Mouse (Mus musculus) limb, embryonic 15.5 days (tissue): ENCODE measurements around the gene Gnat3. TPM values are rescaled to one million over a fixed set of nuclear protein-coding genes. Genes with fewer than 3 reads are reported as not detected.

Source experiments
- ATAC-seq: fragments of 200-750 bp; cut with Nextera tagmentation; 2 replicates; pipeline ENCODE4 v1.8.0; 2017; ENCODE audit warnings: low read depth, moderate TSS enrichment; ENCODE audit not compliant: insufficient number of reproducible peaks, low FRiP score, low TSS enrichment
- H3K27ac ChIP-seq: fragments of 300-500 bp; sonication (generic); 2 replicates; pipeline ENCODE4 v1.5.1; 2015; ENCODE audit warnings: moderate library complexity, mild to moderate bottlenecking, inconsistent platforms
- H3K27me3 ChIP-seq: fragments of 300-500 bp; sonication (generic); 2 replicates; pipeline ENCODE4 v1.6.1; 2015; ENCODE audit warnings: inconsistent platforms
- H3K36me3 ChIP-seq: fragments of 300-500 bp; sonication (generic); 2 replicates; pipeline ENCODE4 v1.6.1; 2015; ENCODE audit warnings: inconsistent platforms
- H3K4me1 ChIP-seq: fragments of 300-500 bp; sonication (generic); 2 replicates; pipeline ENCODE4 v1.6.1; 2015; ENCODE audit warnings: inconsistent platforms
- H3K4me2 ChIP-seq: fragments of 300-500 bp; sonication (generic); 2 replicates; pipeline ENCODE4 v1.6.1; 2015; ENCODE audit warnings: mild to moderate bottlenecking, inconsistent platforms
- H3K4me3 ChIP-seq: fragments of 300-500 bp; sonication (generic); 2 replicates; pipeline ENCODE4 v1.5.1; 2015; ENCODE audit warnings: mild to moderate bottlenecking, inconsistent platforms
- H3K9ac ChIP-seq: fragments of 300-500 bp; sonication (generic); 2 replicates; pipeline ENCODE4 v1.6.1; 2015; ENCODE audit warnings: inconsistent platforms
- H3K9me3 ChIP-seq: fragments of 300-500 bp; sonication (generic); 2 replicates; pipeline ENCODE4 v1.6.1; 2016; ENCODE audit warnings: inconsistent platforms
- WGBS: fragments of 180-500 bp; shearing (Covaris S2); methylation state at CpG from one replicate; pipeline ENCODE4 v1.1.7; 2015; 5-methylcytosine and 5-hydroxymethylcytosine counted together
- polyA plus RNA-seq: library from polyadenylated mRNA; unstranded; fragments of >200 nt; fragmentation: Nextera tagmentation; extraction: Ambion mirVana; gene quantifications from 2 replicates; pipeline ENCODE4 v1.2.1, GENCODE M21; 2015

Gene Gnat3
- polyA plus RNA-seq, 1 experiment from 2014 or later = not detected

DNA sequence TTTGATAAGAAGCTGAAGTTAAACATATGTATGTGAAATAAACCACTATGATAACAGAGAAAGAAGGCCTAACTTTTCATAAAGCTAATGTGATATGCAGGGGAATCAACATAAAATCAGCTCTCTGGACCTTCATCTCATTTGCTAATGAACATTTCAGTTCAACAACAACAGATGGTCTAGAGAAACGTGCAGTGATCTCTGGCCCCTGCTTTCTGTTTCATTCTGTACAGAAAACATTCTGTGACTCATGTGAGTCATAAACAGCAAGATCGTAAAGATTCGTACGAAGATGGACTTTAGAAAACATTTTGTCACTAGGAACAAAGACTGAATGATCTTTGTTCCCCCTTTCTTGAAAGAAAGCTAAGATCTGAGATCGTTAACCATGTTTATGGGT lies 48.0 kb downstream of the Gnat3 start:
- Histone ChIP-seq H3K9me3 (no peaks in the 10 kb centered on the region), H3K4me3 (no peak overlapping the region), H3K4me2 (no peak overlapping the region), H3K4me1 (no peaks in the 10 kb centered on the region), H3K27ac (no peak overlapping the region), H3K9ac (no peak overlapping the region), H3K36me3 (no peaks in the 10 kb centered on the region), H3K27me3 (no peaks in the 10 kb centered on the region)
- whole genome bisulfite sequencing = 33% methylated on average over 5 of the region's 5 CpGs
- ATAC-seq = no peak

DNA sequence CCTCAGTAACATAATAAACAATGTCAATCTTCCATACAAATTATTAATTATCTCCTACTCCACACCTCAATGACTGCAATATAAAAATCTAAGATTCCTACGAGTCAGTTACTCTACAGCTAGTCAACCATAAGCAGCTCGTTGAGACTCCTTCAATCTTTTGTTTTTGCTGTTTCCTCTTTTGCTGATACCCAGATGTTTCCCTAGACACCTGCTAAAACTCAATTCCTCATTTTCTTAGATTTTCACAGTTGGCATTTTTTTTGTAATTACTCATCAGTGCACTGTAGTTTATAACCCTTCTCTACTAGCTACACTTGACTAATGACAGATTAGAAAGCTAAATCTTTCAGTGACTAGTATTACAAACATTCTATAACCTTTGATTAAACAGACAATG lies 50.8 kb downstream of the Gnat3 start:
- H3K4me2 ChIP-seq = no peak overlapping the region
- H3K27me3 ChIP-seq = no peaks in the 10 kb centered on the region
- H3K9ac ChIP-seq = no peak overlapping the region
- H3K4me3 ChIP-seq = no peak overlapping the region
- H3K27ac ChIP-seq = no peak overlapping the region
- 63% methylated on average over 2 of the region's 2 CpGs for WGBS
- ATAC-seq = no peak
- H3K36me3 ChIP-seq = no peaks in the 10 kb centered on the region
- H3K9me3 ChIP-seq = no peaks in the 10 kb centered on the region
- no peaks in the 10 kb centered on the region for H3K4me1 ChIP-seq

DNA sequence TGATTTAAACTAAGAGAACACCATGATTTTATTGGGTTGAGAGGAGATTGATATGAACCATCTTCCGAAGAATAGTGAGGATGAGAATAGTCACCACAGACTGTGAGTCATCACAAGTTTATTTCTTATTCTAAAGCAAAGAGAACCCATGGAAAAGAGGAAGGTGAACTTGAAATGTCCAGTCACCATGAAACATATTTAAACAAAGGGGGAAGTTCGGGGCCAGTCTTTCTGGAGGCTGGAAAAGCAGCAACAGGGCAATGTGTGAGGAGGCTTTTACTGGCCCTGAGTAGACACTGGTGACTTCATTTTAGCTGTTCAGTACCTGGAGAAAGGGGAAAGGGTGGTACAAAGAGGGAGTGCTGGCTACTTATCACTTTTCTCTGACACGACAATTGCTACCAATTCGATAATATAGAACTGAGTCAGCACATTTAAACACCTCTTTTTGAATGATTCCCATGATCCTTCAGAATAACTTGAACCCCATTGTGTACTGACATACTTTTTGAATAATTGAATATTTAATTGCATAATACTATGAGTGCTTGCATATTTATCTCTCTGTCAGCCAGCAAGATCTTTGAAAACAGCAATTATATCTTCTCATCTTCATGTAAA lies 52.0 kb downstream of the Gnat3 start:
- H3K4me3 ChIP-seq = no peak overlapping the region
- no peak overlapping the region for H3K4me2 ChIP-seq
- H3K27ac ChIP-seq = no peak overlapping the region

DNA sequence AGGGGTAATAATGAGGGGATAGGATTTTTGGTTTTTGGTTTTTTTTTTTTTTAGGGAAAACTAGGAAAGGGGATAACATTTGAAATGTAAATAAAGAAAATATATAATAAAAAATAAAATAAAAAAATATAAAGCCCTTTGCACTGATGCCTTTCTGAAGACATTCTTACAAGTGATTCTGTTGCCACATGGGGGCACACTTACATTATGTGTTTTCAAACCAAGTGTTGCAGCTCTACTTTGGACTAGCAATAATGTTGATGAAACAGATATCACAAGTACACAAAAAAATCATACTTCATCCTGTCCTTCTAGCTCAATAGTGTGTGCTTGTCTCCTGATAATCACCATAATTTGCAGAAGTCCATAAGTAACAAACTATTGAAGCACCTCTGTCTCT lies 61.0 kb downstream of the Gnat3 start:
- Histone ChIP-seq H3K4me3 (no peak overlapping the region), H3K4me2 (no peak overlapping the region), H3K27ac (no peak overlapping the region), H3K27me3 (no peaks in the 10 kb centered on the region), H3K36me3 (no peaks in the 10 kb centered on the region), H3K9me3 (no peaks in the 10 kb centered on the region), H3K9ac (no peak overlapping the region), H3K4me1 (no peaks in the 10 kb centered on the region)
- ATAC-seq = no peak

More for the DNA sequence above, 52.0 kb downstream of the Gnat3 start:
- Histone ChIP-seq H3K9me3 (no peaks in the 10 kb centered on the region), H3K4me1 (no peaks in the 10 kb centered on the region), H3K27me3 (no peaks in the 10 kb centered on the region), H3K9ac (no peak overlapping the region), H3K36me3 (no peaks in the 10 kb centered on the region)
- ATAC-seq = no peak
- whole genome bisulfite sequencing = 86% methylated on average over 4 of the region's 4 CpGs

DNA sequence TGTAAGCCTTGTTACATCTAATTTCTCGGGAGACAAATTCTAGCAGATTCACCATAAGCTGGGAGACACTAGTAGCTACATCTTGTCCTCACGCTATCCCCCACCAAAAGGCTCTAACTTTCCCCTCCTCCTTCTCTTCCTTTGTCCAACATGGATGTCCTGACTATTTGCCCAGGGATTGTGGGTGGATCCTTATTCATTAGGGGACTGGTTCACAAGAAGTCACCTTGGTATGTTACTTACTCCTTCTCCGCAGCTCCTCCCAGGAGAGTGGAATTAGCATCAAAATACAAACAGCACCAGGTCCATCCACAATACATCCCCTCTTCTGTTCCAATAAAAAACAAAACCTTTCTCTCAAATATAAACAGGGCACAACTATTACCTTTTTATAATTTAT lies 65.2 kb downstream of the Gnat3 start:
- Histone ChIP-seq H3K4me2 (no peak overlapping the region), H3K36me3 (no peaks in the 10 kb centered on the region), H3K4me3 (no peak overlapping the region), H3K9ac (no peak overlapping the region), H3K4me1 (no peaks in the 10 kb centered on the region), H3K27ac (no peak overlapping the region), H3K27me3 (no peaks in the 10 kb centered on the region), H3K9me3 (no peaks in the 10 kb centered on the region)
- ATAC-seq = no peak
- WGBS = 95% methylated on average over 3 of the region's 3 CpGs

DNA sequence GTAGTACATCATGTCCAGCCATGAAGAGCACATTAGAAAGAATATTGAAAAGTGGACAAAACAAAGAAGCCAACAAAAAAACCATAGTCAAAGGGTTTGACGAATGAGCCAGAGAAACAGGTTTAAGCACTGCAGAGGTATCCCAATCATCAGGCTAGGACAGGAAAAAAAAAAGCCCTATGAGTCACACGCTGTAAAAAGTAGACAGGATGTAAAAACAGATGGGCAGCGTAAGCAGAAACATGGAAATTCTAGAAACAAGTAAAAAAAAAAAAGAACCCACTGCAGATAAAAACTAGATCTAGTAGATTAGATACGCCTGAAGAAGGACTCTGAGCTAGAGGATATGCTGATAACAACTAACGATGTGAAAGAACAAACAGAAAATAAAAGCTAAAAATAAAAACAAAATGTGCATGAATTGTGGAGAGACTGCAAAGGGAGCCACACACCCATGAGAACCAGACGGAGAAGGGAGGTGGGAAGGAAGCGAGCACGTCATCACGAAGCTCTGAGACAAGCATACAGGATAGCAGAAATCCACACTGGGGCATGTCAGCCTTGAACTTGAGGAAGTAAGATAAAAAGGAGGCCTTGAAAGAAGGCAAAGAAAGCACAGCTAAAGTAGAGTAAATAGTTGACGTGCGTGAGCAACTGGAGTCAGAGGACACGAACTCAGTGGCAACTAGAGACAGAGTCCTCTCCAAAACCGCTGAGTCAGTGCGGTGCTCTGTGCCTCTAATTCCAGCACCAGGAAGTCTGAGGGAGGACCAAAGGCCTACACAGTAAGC lies 73.7 kb downstream of the Gnat3 start:
- no peak for ATAC-seq
- no peaks in the 10 kb centered on the region for H3K9me3 ChIP-seq
- no peaks in the 10 kb centered on the region for H3K4me1 ChIP-seq
- no peak overlapping the region for H3K4me2 ChIP-seq
- no peaks in the 10 kb centered on the region for H3K27me3 ChIP-seq
- H3K4me3 ChIP-seq = no peak overlapping the region
- H3K36me3 ChIP-seq = no peaks in the 10 kb centered on the region
- H3K27ac ChIP-seq = no peak overlapping the region
- no peak overlapping the region for H3K9ac ChIP-seq
- 73% methylated on average over 14 of the region's 14 CpGs for WGBS

DNA sequence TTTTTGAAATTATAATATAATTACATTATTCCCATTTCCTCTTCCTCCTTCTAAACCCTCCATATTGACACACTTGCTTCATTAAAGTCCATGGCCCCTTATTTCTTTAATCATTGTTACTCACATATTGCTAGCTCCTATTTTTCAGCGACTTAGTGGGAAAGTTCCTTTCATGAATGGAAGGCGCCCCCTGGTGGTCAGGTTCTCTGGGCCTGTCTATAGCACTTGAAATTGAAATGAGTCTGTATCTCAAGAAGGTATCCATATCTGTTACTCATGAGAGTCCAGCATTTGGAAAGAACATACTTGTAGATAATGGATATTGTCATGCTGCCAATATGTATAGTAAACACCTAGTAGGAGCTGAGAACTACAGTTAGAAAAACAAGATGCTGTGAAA lies 80.7 kb downstream of the Gnat3 start:
- Histone ChIP-seq H3K36me3 (no peaks in the 10 kb centered on the region), H3K9ac (no peak overlapping the region), H3K4me3 (no peak overlapping the region), H3K4me2 (no peak overlapping the region), H3K27ac (no peak overlapping the region), H3K27me3 (no peaks in the 10 kb centered on the region), H3K9me3 (no peaks in the 10 kb centered on the region), H3K4me1 (no peaks in the 10 kb centered on the region)
- WGBS = 7% methylated on average over 2 of the region's 2 CpGs
- ATAC-seq = no peak

DNA sequence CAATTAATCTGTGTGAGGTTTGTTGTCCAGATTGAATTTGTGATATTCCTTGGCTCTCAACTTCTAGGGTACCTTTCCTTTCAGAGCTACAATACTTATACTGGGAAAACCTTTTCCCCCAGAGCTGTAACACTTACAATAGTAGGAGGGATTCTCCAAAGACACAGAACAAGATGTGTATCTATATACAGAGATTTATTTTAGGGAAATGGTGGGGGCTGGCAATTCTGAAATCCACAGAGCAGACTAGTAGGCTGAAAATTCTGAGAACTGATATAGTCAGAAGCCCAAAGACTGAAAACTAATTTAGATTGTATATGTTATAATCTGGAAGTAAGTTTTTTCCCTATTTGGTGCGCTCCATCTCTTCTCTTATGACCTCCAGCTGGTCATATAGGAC lies 86.5 kb downstream of the Gnat3 start:
- no peak overlapping the region for H3K4me3 ChIP-seq
- no peaks in the 10 kb centered on the region for H3K4me1 ChIP-seq
- H3K27ac ChIP-seq = no peak overlapping the region
- no peaks in the 10 kb centered on the region for H3K27me3 ChIP-seq
- no peaks in the 10 kb centered on the region for H3K9me3 ChIP-seq
- WGBS = 92% methylated on average over 1 of the region's 1 CpGs
- H3K9ac ChIP-seq = no peak overlapping the region
- H3K36me3 ChIP-seq = no peaks in the 10 kb centered on the region
- H3K4me2 ChIP-seq = no peak overlapping the region
- no peak for ATAC-seq

DNA sequence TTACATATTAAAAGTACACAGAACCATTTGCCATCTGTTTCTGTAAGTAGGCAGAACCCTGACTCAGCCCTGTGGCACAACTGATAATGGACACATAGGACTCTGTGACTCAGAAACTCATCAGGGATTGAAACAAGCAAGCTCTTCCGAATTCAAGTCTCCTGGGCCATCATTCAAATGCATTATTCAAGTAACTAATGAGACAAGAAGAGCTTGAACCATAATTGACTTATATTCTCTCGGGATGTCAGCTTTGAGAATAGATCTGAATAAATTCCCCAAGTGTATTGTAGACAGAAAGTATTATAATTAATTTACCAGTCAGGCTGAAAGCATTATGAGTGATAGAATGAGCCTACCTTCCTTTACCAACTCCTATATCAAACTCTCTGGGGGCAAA lies 93.0 kb downstream of the Gnat3 start:
- H3K9me3 ChIP-seq = no peaks in the 10 kb centered on the region

More for the DNA sequence above, 93.0 kb downstream of the Gnat3 start:
- no peaks in the 10 kb centered on the region for H3K36me3 ChIP-seq
- H3K27me3 ChIP-seq = no peaks in the 10 kb centered on the region
- 75% methylated on average over 2 of the region's 2 CpGs for WGBS
- no peak overlapping the region for H3K27ac ChIP-seq
- ATAC-seq = no peak
- H3K4me1 ChIP-seq = no peaks in the 10 kb centered on the region
- no peak overlapping the region for H3K4me2 ChIP-seq
- H3K4me3 ChIP-seq = no peak overlapping the region
- H3K9ac ChIP-seq = no peak overlapping the region

Other genes with a start within 250 kb of the Gnat3 start
- 32.3 and 46.6 TPM in 2 replicates for gene Cd36, start 73.7 kb upstream of the Gnat3 start, polyA plus RNA-seq